Mouse (Mus musculus) common myeloid progenitor, adult 5-6 weeks (primary cell): ENCODE data around the gene Flrt1. TPM values are rescaled to one million over a fixed set of nuclear protein-coding genes. Genes with fewer than 3 reads are reported as not detected.
"Not testable (repeated sequence)": the region's sequence is repeated elsewhere in the genome, so short reads cannot be mapped to it uniquely, and the experiment has no call there.

Source experiments
- ATAC-seq: replicated peaks from 2 replicates; pipeline ENCODE4 v1.8.0; 2016; ENCODE audit warnings: low read depth, mild to moderate bottlenecking, moderate TSS enrichment, inconsistent platforms; ENCODE audit not compliant: poor library complexity, severe bottlenecking
- total RNA-seq: library from RNA; stranded (forward); fragments of 200-1000, 187-1606 nt; gene quantifications from 2 replicates; pipeline ENCODE4 v1.2.3, GENCODE M21; 2017

Flrt1 gene
- total RNA-seq, 1 experiment from 2014 or later, result not detected

- ATAC-seq, result no peak
Observed at GRCm38 (mm10) chr19:7107174-7107573, 1.6 kb upstream of the Flrt1 start.

GRCm38 (mm10) chr19:7106566-7106965, 1.0 kb upstream of the Flrt1 start:
- ATAC-seq, result no peak

- no peak for ATAC-seq
Observed at GRCm38 (mm10) chr19:7103993-7104401, 1.5 kb downstream of the Flrt1 start.

- ATAC-seq, result no peak
Observed at GRCm38 (mm10) chr19:7103349-7103992, 2.1 kb downstream of the Flrt1 start.

GRCm38 (mm10) chr19:7102039-7102438, 3.5 kb downstream of the Flrt1 start:
- ATAC-seq, result no peak

GRCm38 (mm10) chr19:7099620-7100155, 5.8 kb downstream of the Flrt1 start:
- ATAC-seq, result no peak

- ATAC-seq, result no peak
Observed at GRCm38 (mm10) chr19:7092756-7093155, 12.8 kb downstream of the Flrt1 start.

GRCm38 (mm10) chr19:7091448-7092050, 14.0 kb downstream of the Flrt1 start:
- ATAC-seq, result no peak

GRCm38 (mm10) chr19:7090369-7091064, 15.0 kb downstream of the Flrt1 start:
- ATAC-seq, result no peak

- ATAC-seq, result no peak
Observed at GRCm38 (mm10) chr19:7089842-7090251, 15.7 kb downstream of the Flrt1 start.

- ATAC-seq, result no peak
Observed at GRCm38 (mm10) chr19:7089050-7089449, 16.5 kb downstream of the Flrt1 start.

- ATAC-seq, result peak; percentile 23; the same call in 1 of the 2 replicates
Observed at GRCm38 (mm10) chr19:7088558-7088957, 17.0 kb downstream of the Flrt1 start.

- no peak for ATAC-seq
Observed at GRCm38 (mm10) chr19:7084734-7085133, 20.8 kb downstream of the Flrt1 start.

- ATAC-seq, result no peak
Observed at GRCm38 (mm10) chr19:7083035-7083794, 22.3 kb downstream of the Flrt1 start.

GRCm38 (mm10) chr19:7081516-7082266, 23.8 kb downstream of the Flrt1 start:
- no peak for ATAC-seq

GRCm38 (mm10) chr19:7078271-7078670, 27.3 kb downstream of the Flrt1 start:
- no peak for ATAC-seq

- ATAC-seq, result no peak
Observed at GRCm38 (mm10) chr19:7077666-7078065, 27.9 kb downstream of the Flrt1 start.

GRCm38 (mm10) chr19:7075336-7075735, 30.2 kb downstream of the Flrt1 start:
- not testable (repeated sequence) for ATAC-seq

- ATAC-seq, result no peak
Observed at GRCm38 (mm10) chr19:7073997-7074781, 31.3 kb downstream of the Flrt1 start.
